Mouse (Mus musculus) liver, embryonic 11.5 days (tissue): ENCODE results near the gene N4bp3. TPM values are rescaled to one million over a fixed set of nuclear protein-coding genes. Genes with fewer than 3 reads are reported as not detected.
A peak's percentile ranks its signal among the peaks of the same experiment; 100 is the strongest.

Experiments used
- ATAC-seq: fragments of 200-750 bp; cut with Nextera tagmentation; replicated peaks from 2 replicates; pipeline ENCODE4 v1.8.0; 2017; ENCODE audit warnings: moderate number of reproducible peaks, mild to moderate bottlenecking, moderate TSS enrichment, moderate library complexity; ENCODE audit not compliant: low FRiP score
- DNase-seq: peaks from one replicate; pipeline ENCODE4 v3.0.0-alpha.2; 2017; ENCODE audit warnings: low spot score
- H3K27ac ChIP-seq: fragments of 300-500 bp; sonication (generic); 2 replicates; pipeline ENCODE4 v1.5.1; 2014; ENCODE audit warnings: mild to moderate bottlenecking, low read depth, low read length, control low read depth
- H3K27me3 ChIP-seq: fragments of 300-500 bp; sonication (generic); replicated peaks from 2 replicates; pipeline ENCODE4 v1.6.1; 2014; ENCODE audit warnings: low read length, mixed read lengths; ENCODE audit not compliant: control insufficient read depth, insufficient read depth
- H3K36me3 ChIP-seq: fragments of 300-500 bp; sonication (generic); 2 replicates; pipeline ENCODE4 v1.6.1; 2014; ENCODE audit warnings: mild to moderate bottlenecking, low read length, moderate library complexity, mixed read lengths; ENCODE audit not compliant: control insufficient read depth, insufficient read depth
- H3K4me1 ChIP-seq: fragments of 300-500 bp; sonication (generic); replicated peaks from 2 replicates; pipeline ENCODE4 v1.6.1; 2014; ENCODE audit warnings: low read length, mixed read lengths; ENCODE audit not compliant: control insufficient read depth, insufficient read depth
- H3K4me2 ChIP-seq: fragments of 300-500 bp; sonication (generic); 2 replicates; pipeline ENCODE4 v1.6.1; 2014; ENCODE audit warnings: mild to moderate bottlenecking, control low read depth, moderate library complexity
- H3K4me3 ChIP-seq: fragments of 300-500 bp; sonication (generic); 2 replicates; pipeline ENCODE4 v1.5.1; 2014; ENCODE audit warnings: low read depth, low read length, control low read depth
- H3K9ac ChIP-seq: fragments of 300-500 bp; sonication (generic); 2 replicates; pipeline ENCODE4 v1.6.1; 2014; ENCODE audit warnings: low read depth, low read length, control low read depth
- H3K9me3 ChIP-seq: fragments of 300-500 bp; sonication (generic); 2 replicates; pipeline ENCODE4 v1.6.1; 2016; ENCODE audit warnings: low read length, inconsistent platforms, mixed read lengths; ENCODE audit not compliant: control insufficient read depth
- WGBS: fragments of 180-500 bp; shearing (Covaris S2); extraction: QIAGEN DNeasy Blood & Tissue Kit; methylation state at CpG from one replicate; pipeline ENCODE4 v1.1.7; 2014; 5-methylcytosine and 5-hydroxymethylcytosine counted together
- polyA plus RNA-seq: library from polyadenylated mRNA; unstranded; fragments of >200 nt; fragmentation: Nextera tagmentation; extraction: Ambion mirVana; gene quantifications from 2 replicates; pipeline ENCODE4 v1.2.1, GENCODE M21; 2014

N4bp3 gene
- polyA plus RNA-seq, 1 experiment from 2014 or later = 7.2 TPM

GRCm38 (mm10) chr11:51648566-51648965, 2.1 kb downstream of the N4bp3 start:
- Histone ChIP-seq H3K27ac (no peak overlapping the region), H3K36me3 (peaks cover 6% of the 10 kb centered on the region), H3K4me1 (peaks cover 16% of the 10 kb centered on the region), H3K4me3 (no peak overlapping the region; the same call in 1 of the 2 replicates), H3K9me3 (no peaks in the 10 kb centered on the region), H3K27me3 (peaks cover 19% of the 10 kb centered on the region), H3K4me2 (peak overlapping the region; percentile 91; the same call in 1 of the 2 replicates), H3K9ac (no peak overlapping the region)
- DNase-seq = no peak
- 31% methylated on average over 3 of the region's 3 CpGs for whole genome bisulfite sequencing
- no peak for ATAC-seq

GRCm38 (mm10) chr11:51646751-51647667, 3.6 kb downstream of the N4bp3 start:
- Histone ChIP-seq H3K36me3 (peaks cover 6% of the 10 kb centered on the region), H3K9ac (no peak overlapping the region), H3K4me1 (peaks cover 19% of the 10 kb centered on the region), H3K4me2 (peak overlapping the region; percentile 26), H3K27ac (peak overlapping the region; percentile 70), H3K4me3 (no peak overlapping the region), H3K9me3 (no peaks in the 10 kb centered on the region), H3K27me3 (peaks cover 19% of the 10 kb centered on the region)
- DNase-seq (no peak), ATAC-seq (no peak)
- WGBS = 52% methylated on average over 15 of the region's 15 CpGs

GRCm38 (mm10) chr11:51646245-51646644, 4.4 kb downstream of the N4bp3 start:
- ATAC-seq (no peak), DNase-seq (no peak)
- Histone ChIP-seq H3K4me3 (no peak overlapping the region), H3K4me2 (no peak overlapping the region), H3K36me3 (peaks cover 6% of the 10 kb centered on the region), H3K4me1 (peaks cover 19% of the 10 kb centered on the region), H3K9ac (no peak overlapping the region), H3K9me3 (no peaks in the 10 kb centered on the region), H3K27ac (no peak overlapping the region), H3K27me3 (peaks cover 19% of the 10 kb centered on the region)
- 71% methylated on average over 7 of the region's 7 CpGs for WGBS

- ATAC-seq (no peak), DNase-seq (no peak)
- Histone ChIP-seq H3K27ac (no peak overlapping the region), H3K4me2 (no peak overlapping the region), H3K4me3 (no peak overlapping the region), H3K9me3 (no peaks in the 10 kb centered on the region), H3K9ac (no peak overlapping the region), H3K4me1 (peaks cover 19% of the 10 kb centered on the region), H3K36me3 (peaks cover 6% of the 10 kb centered on the region), H3K27me3 (peaks cover 18% of the 10 kb centered on the region)
- 89% methylated on average over 13 of the region's 13 CpGs for WGBS
Observed at GRCm38 (mm10) chr11:51645293-51645692, 5.3 kb downstream of the N4bp3 start.

GRCm38 (mm10) chr11:51644217-51644616, 6.4 kb downstream of the N4bp3 start:
- Histone ChIP-seq H3K4me3 (no peak overlapping the region), H3K9me3 (no peaks in the 10 kb centered on the region), H3K27me3 (peaks cover 8% of the 10 kb centered on the region; the same call in 1 of the 2 replicates), H3K4me1 (peaks cover 13% of the 10 kb centered on the region; the same call in 1 of the 2 replicates), H3K4me2 (no peak overlapping the region), H3K36me3 (peaks cover 6% of the 10 kb centered on the region), H3K9ac (no peak overlapping the region), H3K27ac (no peak overlapping the region)
- ATAC-seq (no peak), DNase-seq (no peak)
- WGBS = 54% methylated on average over 16 of the region's 16 CpGs

- Histone ChIP-seq H3K36me3 (peaks cover 6% of the 10 kb centered on the region), H3K9me3 (no peaks in the 10 kb centered on the region), H3K4me3 (no peak overlapping the region), H3K4me1 (peaks cover 13% of the 10 kb centered on the region; the same call in 1 of the 2 replicates), H3K9ac (no peak overlapping the region), H3K27me3 (0 out of 2 replicates have a peak, but pooled peaks cover 3% of the 10 kb centered on the region), H3K27ac (no peak overlapping the region), H3K4me2 (no peak overlapping the region)
- 56% methylated on average over 15 of the region's 15 CpGs for WGBS
- no peak for DNase-seq
- no peak for ATAC-seq
Observed at GRCm38 (mm10) chr11:51643761-51644160, 6.9 kb downstream of the N4bp3 start.

- no peak for DNase-seq
- H3K36me3 ChIP-seq = peaks cover 6% of the 10 kb centered on the region
- ATAC-seq = no peak
- H3K4me2 ChIP-seq = no peak overlapping the region
- H3K4me1 ChIP-seq = peaks cover 13% of the 10 kb centered on the region; the same call in 1 of the 2 replicates
- no peak overlapping the region for H3K27ac ChIP-seq
- H3K27me3 ChIP-seq = 0 out of 2 replicates have a peak, but pooled peaks cover 3% of the 10 kb centered on the region
- WGBS = 77% methylated on average over 9 of the region's 9 CpGs
- no peak overlapping the region for H3K4me3 ChIP-seq
- no peaks in the 10 kb centered on the region for H3K9me3 ChIP-seq
- no peak overlapping the region for H3K9ac ChIP-seq
Observed at GRCm38 (mm10) chr11:51643202-51643601, 7.4 kb downstream of the N4bp3 start.

- Histone ChIP-seq H3K36me3 (peaks cover 6% of the 10 kb centered on the region), H3K4me1 (peaks cover 14% of the 10 kb centered on the region; the same call in 1 of the 2 replicates), H3K9me3 (no peaks in the 10 kb centered on the region), H3K27me3 (0 out of 2 replicates have a peak, but pooled peaks cover 3% of the 10 kb centered on the region), H3K27ac (no peak overlapping the region), H3K9ac (no peak overlapping the region; the same call in 1 of the 2 replicates), H3K4me2 (no peak overlapping the region), H3K4me3 (no peak overlapping the region)
- 85% methylated on average over 7 of the region's 7 CpGs for WGBS
- DNase-seq (no peak), ATAC-seq (no peak)
Observed at GRCm38 (mm10) chr11:51640748-51641147, 9.9 kb downstream of the N4bp3 start.
